Mouse (Mus musculus): ENCODE data around the gene Psmc3ip.

Gene Psmc3ip

DNA sequence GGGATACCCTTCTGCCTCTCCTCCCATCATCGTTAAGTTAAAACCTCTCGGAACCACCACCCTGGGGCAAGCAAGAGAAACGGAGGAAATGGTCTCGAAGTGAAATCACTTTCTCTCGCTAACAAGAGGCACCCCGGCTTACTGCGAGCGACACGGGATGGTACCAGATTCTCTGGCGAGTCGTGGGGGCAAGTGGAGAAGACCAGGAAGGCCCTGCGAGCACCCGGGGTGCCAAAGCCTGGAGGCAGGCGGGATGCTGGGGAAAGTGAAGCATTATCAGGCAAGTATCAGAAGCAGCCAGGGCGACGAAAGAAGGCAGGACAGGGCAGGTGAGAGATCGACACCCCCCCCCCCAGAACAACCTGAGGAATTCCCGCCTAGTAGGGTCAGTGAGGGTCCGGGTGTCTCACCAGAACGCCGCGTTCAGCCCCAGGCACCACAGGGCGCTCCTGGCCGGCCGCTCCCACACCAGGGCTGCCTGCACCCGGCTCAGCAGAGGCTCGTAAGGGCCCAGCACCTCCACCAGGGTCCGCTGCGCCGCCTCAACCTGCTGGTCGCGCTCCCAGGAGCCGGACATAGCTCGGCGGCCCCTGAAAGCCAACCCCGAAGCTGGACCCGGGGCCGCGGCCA lies 24.0 kb upstream of the Psmc3ip start:
- DNase-seq (ENCODE audit: low read depth, low spot score) = no peak

DNA sequence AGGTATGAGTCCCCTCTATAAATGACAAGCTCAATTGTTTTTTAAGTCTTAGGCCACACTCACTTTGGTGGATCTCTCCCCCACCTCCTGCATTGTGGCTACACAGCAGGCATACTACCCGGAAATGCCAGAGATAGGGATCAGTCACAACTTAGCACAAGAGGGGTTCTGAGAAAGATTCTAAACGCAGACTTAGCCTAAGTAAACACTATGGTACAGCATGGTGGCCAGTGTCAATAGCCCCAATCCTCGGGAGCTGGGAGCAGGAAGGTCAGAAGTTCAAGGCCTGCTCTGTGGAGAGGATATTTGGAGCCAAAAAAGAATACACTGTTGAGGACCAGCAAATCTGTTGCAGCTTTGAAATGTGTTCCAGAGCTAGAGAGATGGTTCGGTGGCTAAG lies 22.9 kb upstream of the Psmc3ip start:
- DNase-seq (ENCODE audit: low read depth, low spot score) = no peak

DNA sequence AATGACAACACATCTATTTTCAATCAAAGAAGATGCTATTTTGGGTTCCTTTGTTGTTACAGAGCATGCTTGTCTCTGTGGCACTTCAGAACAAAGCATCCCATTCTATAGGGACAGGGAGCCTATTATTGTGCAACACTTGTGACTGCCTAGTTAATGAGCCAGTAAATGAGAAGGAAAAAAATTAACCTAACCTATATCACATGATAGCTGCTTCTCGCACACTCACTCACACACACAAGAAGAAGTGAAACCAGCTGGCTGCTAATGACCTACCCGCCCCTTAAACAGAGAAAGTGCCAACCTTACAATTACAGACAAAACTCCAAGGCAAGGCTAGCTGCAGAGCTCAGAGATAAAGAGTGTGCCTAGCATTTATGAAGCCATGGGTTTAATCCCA lies 20.3 kb upstream of the Psmc3ip start:
- DNase-seq (ENCODE audit: low read depth, low spot score) = no peak

DNA sequence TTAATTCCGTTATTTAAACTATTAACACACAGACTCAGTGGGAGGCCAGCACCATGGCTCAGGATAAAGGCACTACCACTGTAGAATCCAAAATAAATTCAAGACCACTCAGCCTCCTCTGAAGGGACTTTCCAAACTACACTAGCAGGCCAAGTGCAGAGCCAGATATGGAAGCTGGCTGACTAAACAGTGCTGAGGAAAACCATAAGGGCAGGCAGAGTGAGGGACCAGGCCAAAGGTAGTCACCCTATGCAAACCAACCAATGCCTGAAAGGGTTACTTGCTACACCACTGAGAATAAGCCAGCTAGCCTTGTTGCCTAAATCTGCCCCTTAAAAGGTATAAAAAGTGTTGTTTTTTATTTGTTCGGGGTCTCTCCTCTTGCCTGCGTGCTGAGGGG lies 16.9 kb upstream of the Psmc3ip start:
- no peak for DNase-seq (ENCODE audit: low read depth, low spot score)

DNA sequence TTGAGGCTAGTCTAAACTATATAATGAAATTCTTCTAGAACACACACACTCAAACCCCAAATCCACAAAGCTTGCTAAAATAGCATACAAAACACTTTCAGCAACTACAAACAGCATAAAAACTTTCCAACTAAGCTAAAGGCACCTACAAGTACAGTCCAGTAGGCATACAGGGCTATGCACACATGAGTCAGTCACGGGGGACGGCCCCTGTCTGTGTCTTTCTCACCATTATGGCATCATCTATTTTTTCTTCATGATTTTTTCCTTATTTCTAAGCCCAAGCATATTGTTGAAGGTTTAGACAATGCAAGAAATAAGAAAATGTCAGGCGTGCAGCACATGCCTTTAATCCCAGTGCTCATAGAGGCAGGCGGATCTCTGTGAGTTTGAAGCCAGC lies 15.9 kb upstream of the Psmc3ip start:
- no peak for DNase-seq (ENCODE audit: low read depth, low spot score)

DNA sequence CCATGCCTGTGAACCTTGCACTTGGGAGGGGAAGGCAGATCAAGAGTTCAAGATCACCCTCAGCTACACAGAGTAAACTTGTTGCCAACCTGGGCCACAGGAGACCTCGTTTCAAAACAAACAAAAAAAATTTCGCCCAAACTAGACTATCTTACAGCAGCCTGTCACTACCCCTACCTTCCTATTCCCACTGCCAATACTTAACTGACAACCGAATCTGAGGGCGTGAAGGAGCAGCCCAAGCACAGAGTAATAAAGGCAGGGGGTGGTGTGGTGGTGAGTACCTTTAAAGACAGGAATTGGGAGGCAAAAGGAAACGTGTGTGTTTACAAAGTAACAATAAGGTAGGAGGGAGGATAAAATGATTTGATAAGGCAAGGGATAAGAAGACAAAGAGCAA lies 15.5 kb upstream of the Psmc3ip start:
- DNase-seq (ENCODE audit: low read depth, low spot score) = no peak

DNA sequence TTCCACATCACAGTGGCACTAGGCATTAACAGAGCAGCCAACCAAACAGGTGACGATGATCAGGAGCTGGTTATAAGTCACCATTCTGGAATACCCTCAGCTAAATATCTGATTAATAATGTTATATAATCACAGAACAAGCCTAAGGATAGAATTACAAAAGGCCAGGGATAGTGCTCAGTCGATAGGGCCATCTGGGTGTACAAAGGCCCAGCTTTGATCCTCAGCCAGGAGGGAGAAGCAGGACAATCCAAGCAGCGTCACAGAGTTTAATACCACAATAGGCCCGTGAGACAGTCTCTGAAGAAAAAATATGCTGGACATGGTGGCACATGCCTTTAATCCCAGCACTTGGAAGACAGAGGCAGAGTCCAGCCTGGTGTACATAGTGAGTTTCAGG lies 14.1 kb upstream of the Psmc3ip start:
- DNase-seq (ENCODE audit: low read depth, low spot score) = no peak

DNA sequence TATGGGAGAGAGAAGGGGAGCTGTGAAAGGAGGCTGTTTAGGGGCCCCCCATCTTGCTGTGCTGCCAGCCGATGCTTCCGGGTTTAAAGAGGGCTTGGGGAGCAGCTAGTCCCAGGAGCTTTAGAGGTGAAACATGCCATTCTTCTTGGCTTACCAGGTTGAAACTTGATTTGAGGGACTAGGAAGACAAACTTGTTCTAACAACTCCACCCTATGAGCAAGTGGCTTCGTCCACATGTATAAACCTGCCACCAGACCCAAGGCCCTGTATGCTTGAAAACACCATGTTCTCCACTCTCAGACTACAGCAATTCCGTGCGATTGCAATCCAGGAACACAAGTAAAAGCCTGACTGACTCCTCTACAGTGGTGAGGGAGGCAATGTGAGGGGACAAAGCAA lies 7.8 kb upstream of the Psmc3ip start:
- DNase-seq (ENCODE audit: low read depth, low spot score) = no peak

DNA sequence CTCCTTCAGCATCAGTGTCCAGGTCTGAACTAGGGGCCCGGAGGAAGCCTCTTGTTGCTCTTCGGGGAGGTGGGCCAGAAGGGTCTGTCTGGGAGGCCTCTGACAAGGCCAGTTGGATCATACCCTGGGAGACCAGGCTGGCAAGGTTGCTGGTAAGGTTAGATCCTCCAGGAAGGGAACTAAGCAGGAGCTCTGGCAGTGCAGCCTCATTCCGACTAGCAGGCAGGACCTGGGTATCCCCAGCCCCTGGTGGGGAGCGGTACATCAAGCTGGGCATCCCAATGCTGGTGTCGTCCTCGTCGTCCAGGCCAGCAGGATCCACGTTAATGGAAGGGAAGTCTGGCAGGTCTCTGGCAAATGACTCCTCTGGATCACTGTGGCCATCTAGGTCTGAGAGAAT lies 3.0 kb upstream of the Psmc3ip start:
- DNase-seq (ENCODE audit: low read depth, low spot score) = no peak

DNA sequence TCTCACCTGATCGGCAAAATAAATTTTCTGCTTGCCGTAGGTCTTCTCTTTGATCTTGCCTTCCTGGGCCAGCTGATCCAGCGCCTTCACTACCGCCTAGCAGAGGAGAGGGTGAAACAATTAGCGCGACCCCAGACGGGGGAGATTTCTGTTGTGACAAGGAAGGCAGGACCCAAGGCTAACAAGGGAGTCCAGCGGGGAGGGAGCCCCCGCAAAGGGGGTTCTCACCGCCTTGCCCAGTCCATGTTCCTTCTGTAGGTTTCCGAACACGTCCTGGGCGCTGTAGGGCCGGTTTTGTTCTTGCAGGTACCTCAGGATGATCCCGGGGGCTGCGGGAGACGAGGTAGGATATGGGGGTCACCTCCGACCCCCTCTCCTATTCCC lies 314 bp downstream of the Psmc3ip start:
- DNase-seq (ENCODE audit: low read depth, low spot score) = no peak

DNA sequence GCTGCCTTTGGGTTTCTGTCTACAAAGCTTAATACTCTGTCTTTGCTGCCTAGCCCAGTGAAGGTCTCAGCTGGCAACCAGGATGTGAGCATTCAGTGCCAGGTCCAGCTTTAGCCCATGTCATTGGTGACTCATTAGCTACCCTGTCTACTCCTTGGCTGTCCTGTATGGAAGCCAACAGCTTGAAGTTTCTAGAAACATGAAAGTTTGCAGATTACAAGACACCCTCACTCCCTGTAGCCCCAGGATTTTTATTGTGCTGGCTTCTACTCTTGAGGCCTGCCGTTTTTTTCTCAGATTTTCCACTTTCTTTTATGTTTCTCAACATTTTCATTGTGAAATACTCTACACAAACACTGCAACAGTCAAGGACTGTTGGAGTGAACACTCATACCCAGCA lies 5.3 kb downstream of the Psmc3ip start:
- DNase-seq (ENCODE audit: low read depth, low spot score) = no peak

DNA sequence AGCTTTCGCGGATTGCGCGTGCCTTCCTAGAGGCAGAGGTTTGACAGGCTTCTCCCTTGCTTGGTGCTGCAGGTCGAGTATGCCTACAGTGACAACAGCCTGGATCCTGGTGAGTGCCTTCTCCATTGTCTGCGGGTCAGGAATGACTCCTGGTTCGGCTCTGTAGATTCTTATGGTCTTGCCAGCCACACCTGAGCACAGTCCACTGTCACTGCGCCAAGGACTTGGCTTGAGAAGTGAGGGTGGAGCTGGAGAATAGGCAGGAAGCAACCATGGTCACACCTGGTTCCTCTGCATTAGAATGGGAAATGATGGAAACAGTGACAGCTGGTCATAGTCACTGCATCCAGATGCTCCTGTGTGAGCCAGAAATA lies 7.6 kb downstream of the Psmc3ip start:
- DNase-seq (ENCODE audit: low read depth, low spot score) = no peak

DNA sequence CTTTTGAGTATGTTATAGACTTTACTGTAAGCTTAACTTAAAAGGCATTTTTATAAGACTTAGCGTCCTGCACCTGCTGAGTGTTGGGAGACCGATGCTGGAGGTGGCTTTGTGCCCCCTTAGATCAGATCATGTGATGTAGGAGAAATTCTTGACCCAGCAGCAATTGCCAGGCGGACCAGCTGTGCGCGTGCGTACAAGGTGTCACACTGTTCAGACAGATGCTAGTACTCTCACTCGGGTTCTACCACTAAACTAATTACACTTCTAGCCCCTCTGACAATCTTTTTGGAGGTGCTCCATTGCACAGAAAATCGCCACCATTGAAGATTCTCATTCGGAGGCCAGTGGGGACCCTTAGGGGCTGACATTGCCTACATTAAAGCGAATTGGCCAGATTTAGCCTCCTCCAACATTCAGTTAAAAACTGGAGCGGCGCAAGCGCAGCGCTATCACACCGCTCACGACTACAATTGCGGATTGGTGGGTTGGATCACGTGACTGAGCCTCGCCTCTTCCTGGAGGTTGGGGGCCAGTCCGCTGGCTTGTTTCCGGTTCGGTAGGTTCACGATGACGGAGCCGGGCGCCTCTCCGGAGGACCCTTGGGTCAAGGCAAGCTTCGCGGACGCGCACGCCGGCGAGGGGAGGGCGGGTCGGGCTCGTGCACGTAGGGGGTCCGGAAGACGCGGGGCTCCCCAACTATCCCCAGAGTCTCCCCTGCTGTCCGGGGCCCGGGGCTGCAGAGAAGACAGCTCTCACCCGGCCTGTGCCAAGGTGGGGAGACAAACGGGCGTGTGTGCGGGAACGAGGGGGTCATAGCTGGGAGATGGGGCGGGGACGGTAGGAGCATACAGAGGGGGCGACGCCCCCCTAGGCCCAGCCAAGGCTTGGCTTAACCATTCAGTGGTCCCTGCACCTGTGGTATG lies 8.2 kb downstream of the Psmc3ip start, which contains the start of gene Mlx:
Mlx (plus strand) TSS at position 522 of the 926 bp plus-strand sequence.
- peak; percentile 91 for DNase-seq (ENCODE audit: low read depth, low spot score)

DNA sequence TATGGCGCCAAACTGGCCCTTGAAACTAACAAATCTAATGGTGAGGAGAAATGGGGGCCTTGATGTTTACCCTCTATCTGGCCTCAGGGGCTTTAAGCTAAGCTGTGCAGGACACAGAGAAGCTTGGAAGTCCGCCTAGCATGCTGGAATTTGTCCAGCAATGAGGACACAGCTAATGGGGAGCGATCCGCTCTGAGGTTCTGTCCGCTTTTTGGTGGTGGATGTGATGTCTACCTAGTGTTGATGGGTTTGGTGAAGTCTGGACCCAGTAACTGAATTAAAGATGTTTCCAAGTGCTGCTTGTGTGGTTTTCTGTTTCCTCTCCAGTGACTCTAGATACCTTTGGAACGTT lies 8.9 kb downstream of the Psmc3ip start:
- DNase-seq (ENCODE audit: low read depth, low spot score) = no peak

DNA sequence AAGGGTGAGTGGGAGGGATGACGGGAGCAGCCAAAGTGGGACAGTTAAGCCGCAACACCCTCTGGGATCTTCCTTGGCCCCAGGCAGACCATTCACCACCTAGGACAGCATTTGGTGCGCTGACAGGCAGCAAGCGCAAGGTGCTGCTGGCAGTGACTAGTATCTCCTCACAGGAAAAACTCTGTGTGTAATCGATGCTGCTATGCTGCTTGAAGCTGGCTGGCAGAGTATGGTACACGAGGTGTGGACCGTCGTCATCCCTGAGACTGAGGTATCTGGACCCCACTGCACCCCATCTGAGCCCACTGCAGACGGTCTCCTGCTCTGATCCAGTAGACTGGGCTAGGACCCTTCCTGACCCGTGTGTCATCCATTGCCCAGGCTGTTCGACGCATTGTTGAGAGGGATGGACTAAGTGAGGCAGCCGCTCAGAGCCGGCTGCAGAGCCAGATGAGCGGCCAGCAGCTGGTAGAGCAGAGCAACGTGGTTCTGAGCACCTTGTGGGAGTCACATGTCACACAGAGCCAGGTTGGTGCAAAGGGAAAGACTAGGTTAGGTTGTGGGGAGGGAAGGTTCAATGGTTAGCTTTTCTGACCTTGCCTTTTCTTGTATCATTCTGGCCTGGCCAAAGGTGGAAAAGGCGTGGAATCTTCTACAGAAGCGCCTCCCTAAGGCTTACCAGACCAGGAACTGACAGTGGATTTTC lies 9.5 kb downstream of the Psmc3ip start:
- no peak for DNase-seq (ENCODE audit: low read depth, low spot score)

DNA sequence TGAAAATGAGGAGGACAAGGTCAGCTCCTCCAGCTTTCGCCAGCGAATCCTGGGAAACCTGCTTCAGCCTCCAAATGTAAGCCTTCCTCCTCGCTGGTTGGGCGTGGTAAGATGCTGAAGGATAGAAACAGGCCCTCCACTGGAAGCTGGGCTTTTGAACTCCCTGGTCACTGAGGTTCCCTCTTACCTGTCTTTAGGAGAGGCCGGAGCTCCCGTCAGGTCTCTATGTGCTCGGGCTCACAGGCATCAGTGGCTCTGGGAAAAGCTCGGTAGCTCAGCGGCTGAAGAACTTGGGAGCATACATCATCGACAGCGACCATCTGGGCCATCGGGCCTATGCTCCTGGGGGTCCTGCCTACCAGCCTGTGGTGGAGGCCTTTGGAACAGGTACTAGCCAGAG lies 10.4 kb downstream of the Psmc3ip start:
- no peak for DNase-seq (ENCODE audit: low read depth, low spot score)

DNA sequence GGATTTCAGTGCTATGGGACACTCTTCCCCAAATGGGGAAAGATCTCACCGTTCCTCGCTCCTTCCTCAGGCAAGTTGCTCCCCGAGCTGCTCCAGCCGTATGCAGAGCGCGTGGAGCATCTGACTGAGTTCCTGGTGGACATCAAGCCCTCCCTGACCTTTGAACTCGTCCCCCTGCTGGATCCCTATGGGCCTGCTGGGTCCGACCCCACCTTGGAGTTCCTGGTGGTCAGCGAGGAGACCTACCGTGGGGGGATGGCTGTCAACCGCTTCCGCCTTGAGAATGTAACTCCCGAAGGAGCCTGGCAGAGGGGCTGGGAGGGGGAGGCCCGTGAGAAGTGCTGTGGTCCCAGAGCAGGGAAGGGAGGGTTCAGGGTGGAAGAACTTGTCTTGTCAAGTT lies 11.0 kb downstream of the Psmc3ip start:
- DNase-seq (ENCODE audit: low read depth, low spot score) = no peak

DNA sequence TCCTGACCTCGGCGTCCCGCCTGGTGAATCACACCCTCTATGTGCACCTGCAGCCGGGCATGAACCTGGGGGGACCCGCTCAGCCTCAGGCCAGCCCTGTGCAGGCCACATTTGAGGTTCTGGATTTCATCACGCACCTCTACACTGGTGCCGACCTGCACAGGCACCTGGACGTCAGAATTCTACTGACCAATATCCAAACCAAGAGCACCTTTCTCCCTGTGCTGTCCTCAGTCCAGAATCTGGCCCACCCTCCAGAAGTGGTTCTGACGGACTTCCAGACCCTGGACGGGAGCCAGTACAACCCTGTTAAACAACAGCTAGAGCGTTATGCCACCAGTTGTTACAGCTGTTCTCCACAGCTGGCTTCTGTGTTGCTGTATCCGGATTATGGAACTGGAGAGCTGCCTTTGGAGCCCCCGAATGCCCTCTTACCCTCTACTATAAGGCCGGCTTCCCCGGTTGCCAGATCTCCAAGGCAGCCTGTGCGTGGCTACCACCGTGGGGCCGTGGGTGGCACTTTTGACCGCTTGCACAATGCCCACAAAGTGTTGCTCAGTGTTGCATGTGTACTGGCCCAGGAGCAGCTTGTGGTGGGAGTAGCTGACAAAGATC lies 12.0 kb downstream of the Psmc3ip start:
- DNase-seq (ENCODE audit: low read depth, low spot score) = no peak

DNA sequence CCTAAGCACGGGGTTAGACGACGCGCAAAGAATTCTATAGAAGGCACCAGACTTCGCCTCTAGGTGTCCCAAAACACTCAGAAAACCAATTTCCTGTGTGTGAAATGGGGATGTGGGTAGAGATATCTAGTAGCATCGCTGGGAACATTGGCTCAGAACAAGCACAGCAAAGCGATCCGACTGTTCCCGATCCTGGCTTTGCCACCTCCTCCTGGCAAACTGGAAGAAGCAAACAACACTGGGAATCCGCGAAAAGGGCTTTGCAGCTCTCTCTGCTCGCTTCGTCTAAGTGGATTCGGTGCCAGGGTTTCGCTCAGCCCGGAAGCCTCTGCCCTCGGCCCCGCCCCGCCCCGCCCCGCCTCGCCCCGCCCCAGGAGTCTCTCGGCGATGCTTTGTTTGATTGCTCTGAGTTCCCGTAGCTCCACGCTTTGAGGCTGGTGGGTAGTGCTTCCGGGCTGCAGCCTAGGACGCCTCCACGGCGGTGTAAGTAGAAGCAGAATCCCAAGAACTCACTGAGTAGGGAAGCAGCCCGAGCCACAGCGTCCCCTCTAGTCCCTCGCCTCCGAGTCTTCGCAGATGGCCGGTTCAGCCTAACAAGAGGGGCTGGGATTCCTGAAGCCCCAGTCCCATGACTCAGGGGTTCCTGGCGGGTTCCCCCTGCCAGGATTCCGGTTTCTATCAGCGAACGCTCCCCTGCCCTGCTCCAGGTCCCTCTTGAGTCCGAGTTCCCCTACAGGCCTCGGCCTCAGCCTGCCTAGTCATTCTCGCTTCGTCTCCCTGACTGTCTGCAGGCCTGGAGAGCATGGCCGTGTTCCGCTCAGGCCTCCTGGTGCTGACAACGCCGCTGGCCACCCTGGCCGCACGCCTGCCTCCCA lies 12.8 kb downstream of the Psmc3ip start, which contains the start of gene Coasy:
Coasy (plus strand) TSS at position 358 of the 875 bp plus-strand sequence.
- peak; percentile 89 for DNase-seq (ENCODE audit: low read depth, low spot score)

DNA sequence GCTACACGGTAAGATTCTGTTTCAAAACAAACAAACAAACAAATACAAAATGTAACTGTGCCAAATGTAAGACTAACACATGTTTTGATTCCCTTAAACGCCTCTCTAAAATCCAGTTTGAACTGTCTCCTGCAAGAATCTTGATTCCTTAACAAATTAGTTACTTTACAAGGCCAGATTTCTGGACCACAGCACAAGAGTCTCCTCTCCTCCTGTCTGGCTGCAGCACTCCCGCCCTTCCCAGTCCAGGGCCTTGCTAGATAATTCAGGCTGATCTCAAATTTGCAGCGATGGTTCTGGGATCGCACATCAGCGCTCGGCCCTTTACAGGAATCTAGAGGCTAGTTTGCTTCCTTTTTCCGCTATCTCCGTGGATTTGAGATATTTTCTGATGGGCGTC lies 13.6 kb downstream of the Psmc3ip start:
- no peak for DNase-seq (ENCODE audit: low read depth, low spot score)

DNA sequence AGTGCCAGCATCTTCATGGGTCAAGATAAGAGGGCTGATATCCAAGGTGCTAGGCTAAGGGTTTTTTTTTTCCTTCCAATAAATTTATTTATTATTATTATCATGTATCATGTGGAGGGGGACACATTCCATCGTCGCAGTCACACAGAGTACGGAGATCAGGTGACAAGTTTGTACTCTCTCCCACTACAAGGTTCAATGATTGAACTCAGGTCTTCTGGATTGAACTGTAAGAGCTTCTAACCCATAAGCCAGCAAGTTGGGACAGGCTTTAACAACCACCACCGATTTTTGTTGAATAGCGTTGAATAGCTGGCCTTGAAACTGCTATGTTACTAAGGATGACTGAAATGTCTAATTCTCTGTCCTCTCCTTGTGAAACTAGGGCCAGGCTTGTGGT lies 14.8 kb downstream of the Psmc3ip start:
- DNase-seq (ENCODE audit: low read depth, low spot score) = no peak
